Mouse (Mus musculus): ENCODE results near the gene Wdr76.
"Not testable (repeated sequence)": the region's sequence is repeated elsewhere in the genome, so short reads cannot be mapped to it uniquely, and the experiment has no call there.

GRCm38 (mm10) chr2:121518711-121519110 lies 12.2 kb downstream of the Wdr76 start:
- TF ChIP-seq CTCF (IDR thresholded peaks at IDR 0.05; ENCODE audit: control insufficient read depth, insufficient read depth, insufficient read length); USF1 (IDR thresholded peaks at IDR 0.05; ENCODE audit: low read depth); MYOD1 (IDR thresholded peaks at IDR 0.05; ENCODE audit: control insufficient read depth, insufficient read length, low read depth); FOSL1 (IDR thresholded peaks at IDR 0.05; ENCODE audit: insufficient read depth, low read length, poor library complexity, severe bottlenecking); MAX (IDR thresholded peaks at IDR 0.05): not testable (repeated sequence)
